Mouse (Mus musculus) gastrocnemius, postnatal 36 days (tissue): Measurements from ENCODE around the gene Kdm1b. TPM values are rescaled to one million over a fixed set of nuclear protein-coding genes. Genes with fewer than 3 reads are reported as not detected.

Experiments used
- DNase-seq, 2 experiments: peaks; one replicate each; pipeline ENCODE4 v3.0.0; 2022
- intact Hi-C: fragments of 180-260 bp; cut with DNase I; formaldehyde crosslinking; loops from one replicate; pipeline ENCODE4 v1.15.1; 2025
- long read RNA-seq, 2 experiments: library from polyadenylated mRNA; stranded (forward); transcript quantifications; one replicate each; pipeline ENCODE4 v2.0.0; 2021
- total RNA-seq, 2 experiments: library from RNA; stranded (reverse); gene quantifications; 2 replicates each; pipeline ENCODE4 v1.2.3; 2021

Gene Kdm1b
- total RNA-seq, result 1 to 10 TPM; 5.8 to 7.0 TPM
- long read RNA-seq, experiment 1, partial matches to known transcripts, result 1 of 3 reads
- long read RNA-seq, experiment 1, other reads (novel, unspliced or antisense), result 2 of 3 reads
- long read RNA-seq, experiment 2, full-length matches to known transcripts, result 3 of 13 reads
- long read RNA-seq, experiment 2, partial matches to known transcripts, result 2 of 13 reads
- long read RNA-seq, experiment 2, other reads (novel, unspliced or antisense), result 8 of 13 reads

GRCm38 (mm10) chr13:47043030-47043680 is at the start of gene Kdm1b:
Kdm1b (plus strand) TSS chr13:47043499.
- DNase-seq, result peak; percentile 97 to 99
- intact Hi-C loops, result no loop called here

- intact Hi-C loops, result no loop called here
Measured at GRCm38 (mm10) chr13:46997355-46997754, 45.9 kb upstream of the Kdm1b start.

GRCm38 (mm10) chr13:46999498-46999897 is 43.8 kb upstream of the Kdm1b start:
- no peak for DNase-seq
- intact Hi-C loops, result no loop called here

More at GRCm38 (mm10) chr13:46997355-46997754, 45.9 kb upstream of the Kdm1b start:
- DNase-seq, result no peak

- DNase-seq, result no peak
- intact Hi-C loops, result no loop called here
Measured at GRCm38 (mm10) chr13:47001590-47001989, 41.7 kb upstream of the Kdm1b start.

GRCm38 (mm10) chr13:47013740-47014139 is 29.6 kb upstream of the Kdm1b start:
- no peak for DNase-seq
- intact Hi-C loops, result loop anchor here (2.0 kb wide), 1 partner anchor 83 kb away; no protein-coding TSS in a partner anchor

- DNase-seq, result peak; percentile 62 to 75
- intact Hi-C loops, result loop anchor here (2.0 to 5.0 kb wide), 2 partner anchors 84 to 292 kb away; no protein-coding TSS in a partner anchor
Measured at GRCm38 (mm10) chr13:47014334-47015194, 28.7 kb upstream of the Kdm1b start, which contains the start of gene Nhlrc1. Nhlrc1 (minus strand) TSS chr13:47014850.

- DNase-seq, result no peak
- intact Hi-C loops, result loop anchor here (2.0 to 5.0 kb wide), 2 partner anchors 84 to 293 kb away; no protein-coding TSS in a partner anchor
Measured at GRCm38 (mm10) chr13:47015195-47015501, 28.2 kb upstream of the Kdm1b start.

GRCm38 (mm10) chr13:47017259-47017658 is 26.0 kb upstream of the Kdm1b start:
- peak; percentile 18 to 34 for DNase-seq
- intact Hi-C loops, result loop anchor here (2.0 to 5.0 kb wide), 2 partner anchors 178 to 295 kb away; no protein-coding TSS in a partner anchor

- intact Hi-C loops, result loop anchor here (5.0 kb wide), 1 partner anchor 297 kb away; no protein-coding TSS in a partner anchor
Measured at GRCm38 (mm10) chr13:47019774-47020173, 23.5 kb upstream of the Kdm1b start.

GRCm38 (mm10) chr13:47020798-47021197 is 22.5 kb upstream of the Kdm1b start:
- DNase-seq, result no peak
- intact Hi-C loops, result no loop called here

More at GRCm38 (mm10) chr13:47019774-47020173, 23.5 kb upstream of the Kdm1b start:
- DNase-seq, result no peak

GRCm38 (mm10) chr13:47030376-47031107 is 12.8 kb upstream of the Kdm1b start:
- intact Hi-C loops, result no loop called here
- no peak for DNase-seq

- no peak for DNase-seq
- intact Hi-C loops, result no loop called here
Measured at GRCm38 (mm10) chr13:47033602-47034001, 9.7 kb upstream of the Kdm1b start.

GRCm38 (mm10) chr13:47037946-47038345 is 5.4 kb upstream of the Kdm1b start:
- no peak for DNase-seq
- intact Hi-C loops, result no loop called here

- no peak for DNase-seq
- intact Hi-C loops, result no loop called here
Measured at GRCm38 (mm10) chr13:47040061-47040460, 3.2 kb upstream of the Kdm1b start.

GRCm38 (mm10) chr13:47042024-47042633 is 1.2 kb upstream of the Kdm1b start:
- no peak for DNase-seq
- intact Hi-C loops, result no loop called here

- no peak for DNase-seq
- intact Hi-C loops, result no loop called here
Measured at GRCm38 (mm10) chr13:47043833-47044616, 726 bp downstream of the Kdm1b start.

- DNase-seq, result no peak
- intact Hi-C loops, result no loop called here
Measured at GRCm38 (mm10) chr13:47044617-47044947, 1.3 kb downstream of the Kdm1b start, which contains the start of gene Tpmt. Tpmt (minus strand) TSS chr13:47044737.

GRCm38 (mm10) chr13:47047996-47048395 is 4.7 kb downstream of the Kdm1b start:
- intact Hi-C loops, result no loop called here
- peak in 1 of 2 experiments; percentile 9 for DNase-seq

- DNase-seq, result no peak
Measured at GRCm38 (mm10) chr13:47050009-47050408, 6.7 kb downstream of the Kdm1b start.

More at GRCm38 (mm10) chr13:47050009-47050408, 6.7 kb downstream of the Kdm1b start:
- intact Hi-C loops, result no loop called here
